Mouse (Mus musculus): ENCODE measurements at regions not wholly inside any gene's neighbourhood (a gene's known extent, or its start where the extent isn't known, plus 50 kb on each side); places are given as distances from the start of the nearest gene placed in this dataset.

DNA sequence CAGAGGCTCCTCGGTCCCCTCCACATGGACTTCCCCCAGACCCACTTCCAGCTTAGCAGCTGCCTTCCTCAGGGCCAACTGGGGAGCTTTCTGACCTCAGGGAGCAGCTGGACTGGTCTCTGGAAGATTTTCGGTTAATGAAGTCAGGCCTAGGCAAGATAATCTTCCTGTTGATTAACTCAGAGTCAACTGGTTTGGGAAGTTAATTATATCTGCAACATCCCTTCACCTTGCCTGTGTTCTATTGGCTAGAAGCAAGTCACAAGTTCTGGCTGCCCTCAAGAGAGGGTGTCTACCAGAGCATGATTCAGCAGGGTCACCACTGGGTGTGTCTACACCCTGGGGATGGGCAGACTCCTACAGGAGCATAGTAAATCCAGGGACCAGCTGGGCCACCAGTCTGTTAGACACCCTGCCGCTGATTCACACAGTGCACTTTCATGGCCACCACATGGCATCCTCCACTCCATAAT, 53.9 kb upstream of the Maml3 start:
- H3K9me3 ChIP-seq, result 0 out of 2 replicates have a peak, but pooled peaks cover 7% of the 10 kb centered on the region
- no peak overlapping the region for H3K9ac ChIP-seq
- no peak for ATAC-seq (ENCODE audit: low FRiP score)
- no peak overlapping the region for H3K4me3 ChIP-seq
- no peak overlapping the region for H3K4me2 ChIP-seq
- WGBS, result 92% methylated on average over 3 of the region's 3 CpGs
- no peaks in the 10 kb centered on the region for H3K4me1 ChIP-seq (replicated peaks)
- H3K27me3 ChIP-seq, result no peaks in the 10 kb centered on the region
- H3K36me3 ChIP-seq, result no peaks in the 10 kb centered on the region
- no peak overlapping the region for H3K27ac ChIP-seq

DNA sequence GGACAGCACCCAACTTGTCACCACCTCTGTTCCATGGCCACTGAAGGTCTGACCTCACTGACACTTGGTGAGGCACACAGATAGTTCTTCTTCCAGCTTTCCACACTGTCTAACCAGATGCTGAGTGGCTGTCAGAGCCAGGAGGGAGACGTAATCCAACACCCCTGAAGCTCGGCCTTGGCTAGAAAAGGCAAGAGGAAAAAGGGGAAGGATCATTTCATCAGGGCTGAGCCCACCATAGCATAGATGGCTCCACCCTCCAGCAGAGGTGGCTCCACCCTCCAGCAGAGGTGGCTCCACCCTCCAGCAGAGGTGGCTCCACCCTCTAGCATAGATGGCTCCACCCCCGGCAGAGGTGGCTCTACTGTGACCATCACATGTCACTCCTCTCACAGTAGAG, 56.8 kb upstream of the Maml3 start:
- no peak overlapping the region for H3K4me2 ChIP-seq
- H3K36me3 ChIP-seq, result no peaks in the 10 kb centered on the region
- 82% methylated on average over 3 of the region's 3 CpGs for WGBS
- no peaks in the 10 kb centered on the region for H3K4me1 ChIP-seq (replicated peaks)
- H3K27ac ChIP-seq, result no peak overlapping the region
- no peak overlapping the region for H3K4me3 ChIP-seq
- no peaks in the 10 kb centered on the region for H3K27me3 ChIP-seq
- no peak for ATAC-seq (ENCODE audit: low FRiP score)
- H3K9me3 ChIP-seq, result no peaks in the 10 kb centered on the region
- H3K9ac ChIP-seq, result no peak overlapping the region

DNA sequence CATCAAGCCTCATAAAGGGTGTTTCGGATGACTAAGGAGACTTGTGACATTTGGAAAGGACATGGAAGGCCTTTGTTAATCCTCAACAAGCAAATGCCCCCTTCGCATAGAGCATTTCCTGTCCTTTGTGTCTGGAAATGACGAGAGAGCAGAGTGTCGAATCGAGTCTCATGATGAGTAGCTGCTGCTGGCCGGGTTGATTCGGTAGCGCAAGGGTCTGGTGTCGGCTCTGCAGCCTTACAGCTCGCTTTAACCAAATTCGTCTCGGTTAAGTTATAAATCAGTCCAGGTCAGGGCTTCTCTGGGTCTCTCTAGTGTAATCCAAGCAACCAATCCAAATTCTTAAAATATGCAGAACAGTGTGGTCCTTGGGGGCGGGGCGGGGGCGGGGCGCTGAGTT, 59.1 kb upstream of the Maml3 start:
- no peaks in the 10 kb centered on the region for H3K27me3 ChIP-seq
- H3K9me3 ChIP-seq, result no peaks in the 10 kb centered on the region
- H3K9ac ChIP-seq, result no peak overlapping the region
- no peak overlapping the region for H3K27ac ChIP-seq
- H3K4me1 ChIP-seq (replicated peaks), result no peaks in the 10 kb centered on the region
- no peak for ATAC-seq (ENCODE audit: low FRiP score)
- 66% methylated on average over 16 of the region's 16 CpGs for WGBS
- no peaks in the 10 kb centered on the region for H3K36me3 ChIP-seq
- no peak overlapping the region for H3K4me3 ChIP-seq
- H3K4me2 ChIP-seq, result peak overlapping the region; percentile 19; the same call in 1 of the 2 replicates

DNA sequence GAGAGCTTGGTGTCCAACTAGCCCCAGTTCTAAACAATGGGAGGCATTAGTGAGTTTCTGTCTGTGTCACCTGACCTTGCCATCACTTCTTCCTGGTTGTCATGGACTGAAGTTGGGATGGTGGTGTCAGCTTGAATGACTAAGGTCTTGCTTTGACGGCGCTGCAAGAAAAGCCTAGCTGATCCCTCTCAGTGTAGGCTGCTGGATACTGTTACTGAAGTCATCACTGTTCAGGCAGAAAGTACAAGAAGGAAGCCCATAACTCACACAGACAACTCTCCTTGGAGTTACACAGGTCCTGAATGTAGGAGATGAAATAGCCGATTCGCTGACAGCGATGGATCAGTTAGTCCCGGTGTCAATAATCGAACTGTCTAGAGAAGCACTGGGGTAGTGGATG, 62.5 kb upstream of the Maml3 start:
- H3K9ac ChIP-seq, result no peak overlapping the region
- no peaks in the 10 kb centered on the region for H3K36me3 ChIP-seq
- ATAC-seq (ENCODE audit: low FRiP score), result no peak
- no peak overlapping the region for H3K4me2 ChIP-seq
- no peaks in the 10 kb centered on the region for H3K4me1 ChIP-seq (replicated peaks)
- H3K27ac ChIP-seq, result no peak overlapping the region
- no peak overlapping the region for H3K4me3 ChIP-seq
- 90% methylated on average over 7 of the region's 7 CpGs for WGBS
- H3K27me3 ChIP-seq, result no peaks in the 10 kb centered on the region
- no peaks in the 10 kb centered on the region for H3K9me3 ChIP-seq

DNA sequence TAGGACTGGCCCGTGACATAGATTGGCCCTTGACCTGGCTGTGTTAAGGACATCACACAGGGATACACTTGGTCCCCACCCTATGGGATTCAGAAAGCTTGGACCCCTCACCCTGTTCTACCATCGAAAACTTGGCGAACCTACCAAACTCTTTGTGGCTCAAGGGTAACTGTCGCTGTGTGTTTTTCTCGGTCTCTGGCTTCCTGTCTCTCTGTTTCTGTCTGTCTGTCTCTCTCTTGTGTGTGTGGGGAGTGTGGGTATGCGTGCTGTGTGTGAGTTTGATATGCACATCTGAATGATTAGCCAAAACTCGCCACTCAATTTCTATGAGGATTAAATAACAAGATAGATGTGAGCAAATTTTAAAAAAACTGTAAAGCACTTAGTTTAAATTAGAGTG, 66.0 kb upstream of the Maml3 start:
- H3K9me3 ChIP-seq, result no peaks in the 10 kb centered on the region
- no peaks in the 10 kb centered on the region for H3K27me3 ChIP-seq
- ATAC-seq (ENCODE audit: low FRiP score), result no peak
- 90% methylated on average over 7 of the region's 7 CpGs for WGBS
- H3K4me2 ChIP-seq, result no peak overlapping the region
- H3K36me3 ChIP-seq, result no peaks in the 10 kb centered on the region
- H3K4me1 ChIP-seq (replicated peaks), result peaks cover 3% of the 10 kb centered on the region; the same call in 1 of the 2 replicates
- no peak overlapping the region for H3K27ac ChIP-seq
- no peak overlapping the region for H3K9ac ChIP-seq
- H3K4me3 ChIP-seq, result no peak overlapping the region

DNA sequence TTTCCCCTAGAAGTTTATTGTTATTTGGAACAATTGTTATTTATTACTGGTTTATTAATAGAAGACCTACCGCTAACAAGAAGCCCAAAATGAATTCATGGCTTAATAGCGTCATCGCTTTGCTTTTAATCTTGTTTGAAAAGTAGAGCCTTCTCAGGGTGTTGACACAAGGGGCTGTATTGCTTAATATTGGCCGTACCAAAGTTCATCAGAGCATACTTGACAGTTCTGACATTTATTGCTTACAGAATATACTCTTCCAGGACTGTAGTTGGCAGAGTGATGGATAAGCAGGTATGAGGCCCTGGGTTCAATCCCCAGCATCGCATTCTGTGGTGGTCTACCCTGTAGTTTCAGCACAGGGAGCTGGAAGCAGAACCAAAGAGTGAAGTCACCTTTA, 66.4 kb upstream of the Maml3 start:
- no peaks in the 10 kb centered on the region for H3K27me3 ChIP-seq
- no peak overlapping the region for H3K4me2 ChIP-seq
- H3K9ac ChIP-seq, result no peak overlapping the region
- H3K4me3 ChIP-seq, result no peak overlapping the region
- H3K9me3 ChIP-seq, result no peaks in the 10 kb centered on the region
- peaks cover 5% of the 10 kb centered on the region; the same call in 1 of the 2 replicates for H3K4me1 ChIP-seq (replicated peaks)
- no peak overlapping the region for H3K27ac ChIP-seq
- no peak for ATAC-seq (ENCODE audit: low FRiP score)
- 90% methylated on average over 5 of the region's 5 CpGs for WGBS
- no peaks in the 10 kb centered on the region for H3K36me3 ChIP-seq

DNA sequence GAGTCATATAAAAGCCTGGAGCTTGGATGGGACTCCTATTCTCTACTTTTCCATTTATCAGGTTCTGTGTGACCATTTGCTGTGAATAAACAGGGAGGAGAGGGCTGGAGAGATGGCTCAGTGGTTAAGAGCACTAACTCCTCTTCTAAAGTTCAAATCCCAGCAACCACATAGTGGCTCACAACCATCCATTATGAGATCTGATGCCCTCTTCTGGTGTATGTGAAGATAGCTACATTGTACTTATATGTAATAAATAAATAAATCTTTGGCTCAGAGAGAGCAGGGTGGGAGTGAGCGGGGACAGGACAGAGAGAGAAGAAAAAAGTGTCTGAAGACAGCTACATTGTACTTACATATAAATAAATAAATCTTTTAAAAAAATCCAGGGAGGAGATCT, 68.6 kb upstream of the Maml3 start:
- Histone ChIP-seq H3K9ac (no peak overlapping the region), H3K9me3 (no peaks in the 10 kb centered on the region), H3K36me3 (no peaks in the 10 kb centered on the region), H3K4me1 (replicated peaks) (peaks cover 10% of the 10 kb centered on the region), H3K4me3 (no peak overlapping the region), H3K4me2 (no peak overlapping the region), H3K27ac (no peak overlapping the region), H3K27me3 (no peaks in the 10 kb centered on the region)
- ATAC-seq (ENCODE audit: low FRiP score), result no peak
- WGBS, result 91% methylated on average over 1 of the region's 1 CpGs

DNA sequence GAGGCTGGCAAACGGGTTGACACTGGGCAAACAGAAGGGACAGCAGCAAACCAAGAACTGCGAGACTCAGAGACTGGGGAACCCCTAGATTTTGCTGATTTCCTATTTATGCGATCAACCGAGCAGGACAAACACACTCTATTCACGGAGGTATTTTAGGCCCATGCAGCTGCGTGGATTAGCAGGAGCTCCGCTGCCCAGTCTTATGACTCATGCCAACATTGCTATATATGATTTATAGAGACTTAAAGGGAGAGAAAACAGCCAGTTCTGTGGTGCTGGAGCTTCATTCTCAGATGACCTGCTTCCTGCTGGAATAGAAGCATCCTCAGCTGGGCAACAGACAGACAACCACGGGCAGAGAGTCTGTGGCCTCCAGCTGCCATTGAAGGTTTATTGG, 71.2 kb upstream of the Maml3 start:
- WGBS, result 70% methylated on average over 8 of the region's 8 CpGs
- H3K9ac ChIP-seq, result no peak overlapping the region
- H3K4me3 ChIP-seq, result no peak overlapping the region

DNA sequence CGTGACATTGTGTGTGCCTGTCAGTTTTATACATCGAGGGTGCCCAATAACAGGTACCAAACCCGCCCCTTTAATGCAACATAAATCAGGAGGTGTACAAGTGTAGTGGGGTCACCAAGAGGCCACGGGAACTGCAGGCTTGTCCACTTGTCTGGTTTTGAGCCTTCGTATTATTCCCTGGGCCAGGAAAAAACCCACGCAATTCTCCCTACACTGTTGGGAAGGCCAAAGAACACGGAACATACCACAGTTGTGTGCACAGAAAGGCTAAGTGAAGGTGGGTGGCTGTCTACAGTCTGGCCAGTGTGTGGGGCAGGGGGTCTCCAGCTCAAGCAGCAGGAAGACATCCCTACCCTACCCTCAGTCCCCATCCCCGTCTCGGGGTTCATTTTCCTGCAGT, 74.0 kb upstream of the Maml3 start:
- H3K9ac ChIP-seq, result peak overlapping the region; percentile 65
- no peaks in the 10 kb centered on the region for H3K27me3 ChIP-seq
- 47% methylated on average over 9 of the region's 9 CpGs for WGBS
- no peaks in the 10 kb centered on the region for H3K9me3 ChIP-seq
- ATAC-seq (ENCODE audit: low FRiP score), result no peak
- H3K4me2 ChIP-seq, result peak overlapping the region; percentile 44
- H3K27ac ChIP-seq, result peak overlapping the region; percentile 94
- peaks cover 43% of the 10 kb centered on the region for H3K4me1 ChIP-seq (replicated peaks)
- H3K36me3 ChIP-seq, result no peaks in the 10 kb centered on the region
- H3K4me3 ChIP-seq, result no peak overlapping the region

More for the DNA sequence above, 71.2 kb upstream of the Maml3 start:
- ATAC-seq (ENCODE audit: low FRiP score), result no peak
- no peak overlapping the region for H3K4me2 ChIP-seq
- no peaks in the 10 kb centered on the region for H3K9me3 ChIP-seq
- H3K27ac ChIP-seq, result no peak overlapping the region
- H3K4me1 ChIP-seq (replicated peaks), result peaks cover 37% of the 10 kb centered on the region
- H3K27me3 ChIP-seq, result no peaks in the 10 kb centered on the region
- no peaks in the 10 kb centered on the region for H3K36me3 ChIP-seq

DNA sequence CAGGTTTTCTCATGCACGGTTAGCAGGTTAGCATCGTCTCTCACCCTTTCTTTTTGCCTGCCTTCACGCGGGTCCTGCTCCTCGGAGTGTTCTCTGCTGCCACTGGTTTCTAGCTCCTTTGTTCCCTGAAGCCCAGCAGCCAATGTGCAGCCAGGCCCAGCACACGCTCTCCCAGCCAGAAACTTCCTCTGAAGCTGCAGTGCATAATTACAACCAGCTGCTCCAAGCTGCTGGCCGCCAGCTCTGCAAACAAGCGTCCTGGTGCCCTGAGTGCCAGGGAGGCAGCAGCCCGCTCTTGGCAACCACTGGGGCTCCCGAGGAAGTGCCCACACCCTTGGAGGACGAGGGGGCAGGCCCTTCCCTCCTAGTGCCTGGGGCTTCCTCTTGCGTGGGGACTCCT, 74.8 kb upstream of the Maml3 start:
- under 1% methylated on average over 12 of the region's 12 CpGs for WGBS
- Histone ChIP-seq H3K4me1 (replicated peaks) (peaks cover 49% of the 10 kb centered on the region), H3K4me2 (peak overlapping the region; percentile 44)

DNA sequence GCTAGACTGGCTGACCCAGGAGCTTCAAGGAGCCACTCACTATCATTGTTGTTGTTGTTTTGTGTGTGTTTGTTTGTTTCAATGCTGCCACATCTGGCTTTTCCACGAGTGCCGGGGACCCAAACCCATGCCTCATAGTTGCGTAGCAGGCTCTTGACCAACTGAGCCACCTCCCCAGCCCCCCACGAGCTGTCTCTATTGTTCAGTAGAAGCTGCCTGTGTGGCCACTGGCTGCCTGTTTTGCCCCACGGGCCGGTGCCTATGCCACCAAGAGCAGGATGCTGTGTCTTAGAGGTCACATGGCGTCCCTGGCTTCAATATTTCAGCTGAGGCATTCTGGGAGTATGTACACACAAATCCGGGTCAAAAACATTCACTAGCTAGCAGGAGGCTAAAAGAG, 75.4 kb upstream of the Maml3 start:
- 0 out of 2 replicates have a peak, but pooled peaks have one; percentile 11 for ATAC-seq (ENCODE audit: low FRiP score)
- H3K4me1 ChIP-seq (replicated peaks), result peaks cover 48% of the 10 kb centered on the region
- WGBS, result 16% methylated on average over 8 of the region's 8 CpGs
- peak overlapping the region; percentile 94 for H3K27ac ChIP-seq
- no peak overlapping the region for H3K4me3 ChIP-seq
- no peaks in the 10 kb centered on the region for H3K36me3 ChIP-seq
- peak overlapping the region; percentile 22 for H3K4me2 ChIP-seq
- H3K9me3 ChIP-seq, result no peaks in the 10 kb centered on the region
- peak overlapping the region; percentile 53; the same call in 1 of the 2 replicates for H3K9ac ChIP-seq
- no peaks in the 10 kb centered on the region for H3K27me3 ChIP-seq

More for the DNA sequence above, 74.8 kb upstream of the Maml3 start:
- Histone ChIP-seq H3K36me3 (no peaks in the 10 kb centered on the region), H3K9me3 (no peaks in the 10 kb centered on the region), H3K27me3 (no peaks in the 10 kb centered on the region), H3K9ac (peak overlapping the region; percentile 65), H3K4me3 (peak overlapping the region; percentile 14; the same call in 1 of the 2 replicates), H3K27ac (peak overlapping the region; percentile 94)
- ATAC-seq (ENCODE audit: low FRiP score), result peak; percentile 84

DNA sequence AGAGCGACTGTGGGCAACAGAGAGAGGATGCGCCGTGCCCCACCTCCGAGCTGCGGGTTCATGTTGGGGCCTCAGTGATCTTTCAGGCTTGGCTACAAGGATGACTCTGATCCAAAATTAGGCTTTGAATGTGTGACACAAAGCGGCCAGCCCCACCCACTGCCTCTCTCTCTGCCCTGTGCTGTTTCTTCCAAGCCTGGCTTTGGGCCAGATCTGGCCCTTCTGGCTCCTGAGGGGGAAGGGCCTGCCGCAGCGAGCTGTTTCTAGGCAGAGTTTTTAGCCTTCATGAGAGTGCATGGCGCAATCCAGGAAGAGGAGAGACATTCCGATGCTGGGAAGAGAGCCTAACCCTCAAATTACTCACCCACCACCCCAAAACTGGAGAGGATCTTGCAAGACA, 75.9 kb upstream of the Maml3 start:
- no peaks in the 10 kb centered on the region for H3K36me3 ChIP-seq
- no peak overlapping the region for H3K4me3 ChIP-seq
- peak overlapping the region; percentile 53; the same call in 1 of the 2 replicates for H3K9ac ChIP-seq
- peak overlapping the region; percentile 94 for H3K27ac ChIP-seq
- H3K9me3 ChIP-seq, result no peaks in the 10 kb centered on the region
- ATAC-seq (ENCODE audit: low FRiP score), result peak; percentile 70
- H3K4me2 ChIP-seq, result peak overlapping the region; percentile 22
- H3K27me3 ChIP-seq, result no peaks in the 10 kb centered on the region
- H3K4me1 ChIP-seq (replicated peaks), result peaks cover 48% of the 10 kb centered on the region
- WGBS, result 25% methylated on average over 10 of the region's 10 CpGs

DNA sequence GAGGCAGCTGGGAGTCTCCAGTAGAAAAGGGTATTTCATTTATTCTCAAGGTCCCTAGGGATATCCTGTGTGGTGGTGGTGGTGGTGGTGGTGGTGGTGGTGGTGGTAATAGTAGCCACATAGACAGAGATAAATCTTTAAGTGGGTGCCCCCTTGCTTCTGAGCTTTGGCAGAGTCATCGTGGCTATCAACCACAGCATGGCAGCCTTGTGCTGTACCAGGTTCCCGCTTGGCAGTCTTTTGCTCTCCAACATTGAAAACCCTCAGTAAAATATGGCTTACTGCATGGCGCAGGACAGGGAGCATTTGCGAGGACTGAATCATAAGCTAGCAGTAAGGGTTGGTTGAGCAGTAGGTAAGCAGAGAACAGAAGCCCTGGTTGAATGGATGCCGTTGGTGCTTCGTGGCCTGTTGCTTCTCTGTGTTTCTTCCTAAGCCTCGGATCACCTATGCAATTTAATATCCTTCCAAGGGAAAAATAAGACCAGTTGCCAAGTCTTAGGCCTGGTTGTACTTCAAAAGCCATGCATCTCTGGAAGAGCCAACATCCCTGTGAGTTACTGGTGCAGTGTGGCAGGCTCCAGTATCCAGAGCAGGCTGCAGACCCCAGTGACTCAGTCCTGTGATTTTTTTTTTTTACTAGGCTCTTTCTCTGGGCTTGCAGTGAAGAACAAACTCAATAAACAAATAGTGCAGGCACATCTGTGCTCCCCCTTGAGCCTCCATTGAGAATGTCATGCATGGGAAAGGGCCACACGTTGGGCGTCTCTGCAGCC, 76.6 kb upstream of the Maml3 start:
- Histone ChIP-seq H3K27ac (peak overlapping the region; percentile 94; the same call in 1 of the 2 replicates), H3K4me2 (0 out of 2 replicates have a peak overlapping the region, but pooled peaks have one; percentile 22), H3K27me3 (0 out of 2 replicates have a peak, but pooled peaks cover 2% of the 10 kb centered on the region), H3K36me3 (no peaks in the 10 kb centered on the region), H3K4me1 (replicated peaks) (peaks cover 45% of the 10 kb centered on the region), H3K9ac (no peak overlapping the region), H3K4me3 (no peak overlapping the region), H3K9me3 (no peaks in the 10 kb centered on the region)
- ATAC-seq (ENCODE audit: low FRiP score), result no peak
- WGBS, result 88% methylated on average over 9 of the region's 9 CpGs

All from hindbrain, embryonic 13.5 days (tissue).